ENCODE assay signal across 20 mouse cellular contexts in genomic region chr10:100654183-100654582, GRCm38 (mm10).
"Had no signal": no experiment of that assay in that cellular context is flagged by ENCODE, and none has a peak within 500 bp of the region (broad histone marks: within the 10 kb centered on the region; RNA-seq: fewer than 3 reads in every experiment).

No protein-coding gene starts in this region.

- ATAC-seq: midbrain, embryonic 13.5 days; midbrain, embryonic 16.5 days had no signal

- H3K4me2 ChIP-seq: kidney, embryonic 15.5 days; liver, embryonic 13.5 days; midbrain, embryonic 13.5 days had no signal

- H3K4me1 ChIP-seq: kidney, embryonic 15.5 days; liver, embryonic 13.5 days; midbrain, embryonic 13.5 days had no signal

- H3K4me3 ChIP-seq: kidney, embryonic 15.5 days; liver, embryonic 13.5 days; megakaryocyte, embryonic 14.5 days; midbrain, embryonic 10.5 days; midbrain, embryonic 13.5 days; myocyte had no signal

- DNase-seq: kidney, adult 11 months; kidney, adult 8-10 months; kidney, postnatal 14 days; kidney, postnatal 4 days; liver, embryonic 13.5 days; lung, adult 2 months; lung, postnatal 14 days; lung, postnatal 4 days; right cerebral cortex, adult 18-20 months; right cerebral cortex, postnatal 25 days; spleen, adult 18-20 months; thymus, adult 2 months; thymus, postnatal 14 days; thymus, postnatal 4 days had no signal

- H3K27ac ChIP-seq: kidney, embryonic 15.5 days; liver, embryonic 13.5 days; midbrain, embryonic 10.5 days; midbrain, embryonic 13.5 days had no signal

- H3K36me3 ChIP-seq: kidney, embryonic 15.5 days; liver, embryonic 13.5 days; midbrain, embryonic 10.5 days; midbrain, embryonic 13.5 days had no signal

- H3K9ac ChIP-seq: kidney, embryonic 15.5 days; liver, embryonic 13.5 days; midbrain, embryonic 13.5 days had no signal

- H3K9me3 ChIP-seq: kidney, embryonic 15.5 days; liver, embryonic 13.5 days; megakaryocyte, embryonic 14.5 days; midbrain, embryonic 10.5 days; midbrain, embryonic 13.5 days had no signal

- H3K27me3 ChIP-seq: kidney, embryonic 15.5 days; liver, embryonic 13.5 days; megakaryocyte, embryonic 14.5 days; midbrain, embryonic 13.5 days had no signal
